Mouse (Mus musculus) heart, postnatal 0 days (tissue): Measurements from ENCODE around the gene Rasgef1b.

Experiments
- CTCF ChIP-seq: IDR thresholded peaks from 2 replicates; pipeline ENCODE4 v1.5.1; 2016; ENCODE audit warnings: antibody characterized with exemption, control low read depth, low read depth
- EP300 ChIP-seq: IDR thresholded peaks from 2 replicates; pipeline ENCODE4 v1.6.1; 2016; ENCODE audit warnings: antibody characterized with exemption, low read depth

DNA sequence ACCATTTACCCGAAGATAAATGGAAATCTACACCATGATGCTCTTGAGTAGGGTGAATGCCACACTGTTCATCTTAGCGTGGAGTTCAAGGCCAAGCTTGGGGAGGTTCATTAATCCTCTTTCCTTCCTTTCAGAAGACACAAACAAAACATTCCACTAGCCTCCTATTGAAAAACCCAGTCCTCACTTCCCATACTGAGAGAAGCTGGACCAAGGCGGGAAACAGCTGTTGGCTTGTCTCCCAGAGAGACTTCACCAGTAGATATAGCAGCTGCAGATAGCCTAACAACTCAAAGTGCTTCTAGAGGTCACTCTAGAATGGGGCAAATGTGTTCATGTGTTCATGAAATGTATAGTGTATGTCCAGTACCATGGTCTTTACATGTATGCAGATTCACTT is 495.7 kb downstream of the Rasgef1b start:
- TF ChIP-seq EP300 (no peak), CTCF (no peak)
